Mouse (Mus musculus) E14TG2a.4 (cell line): ENCODE measurements around the gene Zfp593.

ENCODE experiments used
- H3K27me3 ChIP-seq: 2 replicates; pipeline ENCODE4 v1.6.1; 2014; ENCODE audit warnings: low read length, control low read depth; ENCODE audit not compliant: insufficient read depth
- H3K36me3 ChIP-seq: 2 replicates; pipeline ENCODE4 v1.6.1; 2014; ENCODE audit warnings: low read length, control low read depth; ENCODE audit not compliant: insufficient read depth
- H3K4me1 ChIP-seq: replicated peaks from 2 replicates; pipeline ENCODE4 v1.6.1; 2014; ENCODE audit warnings: low read depth, low read length, control low read depth
- H3K4me3 ChIP-seq: replicated peaks from 2 replicates; pipeline ENCODE4 v1.5.1; 2014; ENCODE audit warnings: mild to moderate bottlenecking, low read length
- H3K9me3 ChIP-seq: 2 replicates; pipeline ENCODE4 v1.6.1; 2014; ENCODE audit warnings: low read length, control low read depth
- CTCF ChIP-seq: conservative IDR thresholded peaks from 2 replicates; pipeline ENCODE4 v1.5.1; 2014; ENCODE audit warnings: low read length
- NANOG ChIP-seq: IDR thresholded peaks from 2 replicates; pipeline ENCODE4 v1.6.1; 2014; ENCODE audit warnings: borderline replicate concordance, low read length, mixed read lengths
- POU5F1 ChIP-seq: IDR thresholded peaks from 2 replicates; pipeline ENCODE4 v1.6.1; 2014; ENCODE audit warnings: low read length, borderline replicate concordance

Zfp593 gene

DNA sequence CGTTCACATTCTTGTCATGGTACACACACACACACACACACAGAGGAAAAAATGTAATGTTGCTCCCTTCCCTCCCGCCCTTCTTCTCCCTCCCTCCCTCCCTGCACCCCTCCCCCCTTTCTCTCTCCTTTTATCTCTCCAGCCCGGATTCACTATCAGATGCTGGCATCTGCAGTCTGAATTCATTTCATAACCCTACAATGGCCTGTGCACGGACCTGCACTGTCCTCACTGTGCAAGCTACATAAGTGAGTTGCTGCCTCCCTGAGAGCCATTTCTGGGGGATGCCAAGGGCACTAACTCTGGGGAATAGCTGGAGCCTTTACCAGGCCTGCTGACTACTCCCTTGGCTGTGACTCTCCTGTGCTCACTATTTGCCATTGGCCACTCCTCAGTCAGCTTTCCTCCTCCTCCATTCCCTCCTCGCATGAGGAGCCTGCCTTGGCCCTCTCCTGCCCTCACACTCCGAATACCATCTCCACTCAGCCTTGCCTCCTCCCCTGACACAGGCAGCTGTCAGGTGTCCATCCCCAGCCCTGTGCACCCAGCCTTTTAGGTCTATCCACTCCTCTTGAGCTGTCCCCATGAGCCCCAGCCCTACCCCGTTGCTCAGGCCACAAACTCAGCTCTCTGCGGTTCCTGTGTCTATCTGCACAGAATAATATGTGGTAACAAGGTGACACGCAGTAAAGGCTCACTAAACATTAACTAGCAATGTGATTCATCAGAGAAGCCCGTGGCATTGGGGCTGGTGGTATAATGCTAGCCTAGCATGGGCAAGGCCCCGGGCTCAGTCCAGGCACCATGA, 22.4 kb downstream of the Zfp593 start:
- Histone ChIP-seq H3K4me1 (peaks cover 4% of the 10 kb centered on the region; the same call in 1 of the 2 replicates), H3K4me3 (no peak overlapping the region), H3K27me3 (0 out of 2 replicates have a peak, but pooled peaks cover 10% of the 10 kb centered on the region), H3K9me3 (no peaks in the 10 kb centered on the region), H3K36me3 (no peaks in the 10 kb centered on the region)
- TF ChIP-seq POU5F1 (no peak), NANOG (no peak), CTCF (no peak)

DNA sequence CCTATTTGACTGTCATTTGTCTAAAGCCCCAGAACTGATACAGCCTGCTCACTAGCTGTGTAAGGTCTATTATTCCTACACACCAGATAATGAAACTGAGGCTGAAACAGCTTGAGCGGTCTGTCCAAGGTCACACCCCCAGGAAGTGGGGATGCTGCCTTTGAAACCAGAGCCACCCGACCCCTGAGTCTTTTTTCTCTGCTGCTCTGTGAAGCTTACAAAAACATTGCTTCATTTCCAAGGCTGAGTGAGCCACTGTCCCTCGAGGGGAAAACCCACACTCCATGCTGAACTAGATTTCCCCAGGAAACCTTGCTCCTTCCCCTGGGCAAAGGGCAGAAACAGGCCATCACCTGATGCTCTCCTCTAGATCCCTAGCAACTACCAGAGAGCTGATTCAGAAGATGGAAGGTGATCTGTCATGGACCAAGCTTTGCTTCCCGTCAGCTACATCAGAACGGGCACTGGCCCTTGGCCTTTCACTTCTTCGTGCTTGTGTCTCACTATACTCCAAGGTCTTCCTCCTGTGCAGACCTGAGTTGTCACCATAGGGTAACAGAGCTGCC, 38.8 kb downstream of the Zfp593 start:
- no peak overlapping the region for H3K4me3 ChIP-seq
- no peak for TF ChIP-seq NANOG
- no peak for TF ChIP-seq CTCF
- TF ChIP-seq POU5F1 = no peak
- no peaks in the 10 kb centered on the region for H3K36me3 ChIP-seq
- no peaks in the 10 kb centered on the region for H3K9me3 ChIP-seq
- H3K4me1 ChIP-seq = peaks cover 40% of the 10 kb centered on the region
- H3K27me3 ChIP-seq = no peaks in the 10 kb centered on the region; the same call in 1 of the 2 replicates

DNA sequence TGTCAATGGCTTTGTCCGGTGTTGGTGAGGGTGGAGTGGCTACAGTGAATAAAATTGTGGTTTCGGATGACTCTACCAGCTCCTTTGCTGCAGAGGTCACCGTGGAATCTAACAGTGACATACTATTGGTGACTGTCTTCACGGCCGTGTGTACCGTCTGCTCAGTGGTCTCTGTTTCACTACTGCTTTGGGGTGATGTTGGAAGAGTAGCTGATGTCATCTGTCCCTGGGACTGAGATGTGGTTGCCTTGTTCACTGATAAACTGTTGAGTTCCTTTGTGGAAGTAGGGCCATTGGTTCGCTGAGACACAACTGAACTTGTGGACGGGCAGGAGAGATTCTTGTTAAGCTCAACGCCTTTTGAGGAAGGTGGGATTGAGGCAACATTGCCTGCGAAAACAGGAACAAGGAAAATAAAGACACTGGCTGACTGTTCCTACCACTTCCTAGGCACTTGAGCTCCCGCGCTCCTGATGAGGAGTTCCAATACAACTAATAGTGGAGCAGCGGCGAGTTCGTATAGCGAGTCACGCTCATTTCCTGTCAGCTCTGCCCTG, 42.0 kb downstream of the Zfp593 start:
- no peak for TF ChIP-seq NANOG
- no peaks in the 10 kb centered on the region for H3K9me3 ChIP-seq
- H3K27me3 ChIP-seq = no peaks in the 10 kb centered on the region
- no peaks in the 10 kb centered on the region for H3K36me3 ChIP-seq
- no peak overlapping the region for H3K4me3 ChIP-seq
- H3K4me1 ChIP-seq = peaks cover 34% of the 10 kb centered on the region

DNA sequence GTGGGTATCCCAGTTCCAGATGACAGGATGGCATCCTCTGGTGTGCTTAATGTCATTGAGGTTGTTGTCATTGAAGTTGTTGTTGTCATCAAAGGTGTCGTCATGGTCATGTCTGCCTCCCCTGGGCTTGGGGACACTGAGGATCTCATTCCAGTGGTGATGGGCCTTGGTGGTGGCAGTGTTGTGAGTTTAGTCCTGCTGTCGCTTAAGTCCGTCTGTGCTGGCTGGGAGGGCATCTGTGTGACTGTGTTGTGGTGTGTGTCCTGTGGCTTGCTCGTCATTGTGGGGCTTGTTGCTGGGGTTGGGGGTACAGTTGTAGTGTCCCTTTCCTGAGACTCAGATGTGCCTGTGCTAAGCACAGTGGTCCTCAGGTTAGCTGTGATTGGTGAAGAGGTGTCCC, 42.5 kb downstream of the Zfp593 start, which contains the start of gene Gm7534:
Gene Gm7534 (minus strand): TSS at position 101 of the 400 bp plus-strand sequence.
- no peak within 1 kb of the TSS for H3K4me3 ChIP-seq
- no peaks in the 10 kb centered on the region for H3K36me3 ChIP-seq
- no peaks in the 10 kb centered on the region for H3K27me3 ChIP-seq
- TF ChIP-seq NANOG (no peak), POU5F1 (no peak), CTCF (no peak)
- no peaks in the 10 kb centered on the region for H3K9me3 ChIP-seq
- peaks cover 33% of the 10 kb centered on the region for H3K4me1 ChIP-seq

DNA sequence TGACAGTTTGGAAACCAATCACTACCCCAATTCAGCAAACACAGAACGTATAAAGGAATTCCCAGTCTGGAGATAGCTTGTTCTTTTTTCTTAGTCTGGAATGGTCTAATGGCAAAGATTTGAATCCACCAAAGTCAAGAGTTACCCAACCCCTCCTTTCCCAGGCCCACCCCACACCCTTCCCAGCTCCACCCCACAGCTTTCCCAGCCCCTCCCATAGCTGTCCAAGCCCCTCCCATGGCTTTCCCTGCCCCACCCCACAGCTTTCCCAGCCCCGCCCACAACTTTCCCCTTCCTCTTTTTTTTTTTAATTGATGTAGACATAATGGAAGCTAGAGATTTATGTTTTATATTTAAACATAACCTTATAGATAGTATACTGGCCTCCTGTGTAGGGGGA, 46.0 kb downstream of the Zfp593 start:
- Histone ChIP-seq H3K9me3 (no peaks in the 10 kb centered on the region), H3K4me1 (peaks cover 8% of the 10 kb centered on the region; the same call in 1 of the 2 replicates), H3K36me3 (no peaks in the 10 kb centered on the region), H3K4me3 (no peak overlapping the region), H3K27me3 (no peaks in the 10 kb centered on the region; the same call in 1 of the 2 replicates)
- no peak for TF ChIP-seq CTCF
- TF ChIP-seq NANOG = no peak
- TF ChIP-seq POU5F1 = no peak
